Mouse (Mus musculus): Measurements from ENCODE around the gene Anapc11. TPM values are rescaled to one million over a fixed set of nuclear protein-coding genes. Genes with fewer than 3 reads are reported as not detected.

The Anapc11 gene
- polyA plus RNA-seq, 1 experiment from 2014 or later, result 171 TPM

DNA sequence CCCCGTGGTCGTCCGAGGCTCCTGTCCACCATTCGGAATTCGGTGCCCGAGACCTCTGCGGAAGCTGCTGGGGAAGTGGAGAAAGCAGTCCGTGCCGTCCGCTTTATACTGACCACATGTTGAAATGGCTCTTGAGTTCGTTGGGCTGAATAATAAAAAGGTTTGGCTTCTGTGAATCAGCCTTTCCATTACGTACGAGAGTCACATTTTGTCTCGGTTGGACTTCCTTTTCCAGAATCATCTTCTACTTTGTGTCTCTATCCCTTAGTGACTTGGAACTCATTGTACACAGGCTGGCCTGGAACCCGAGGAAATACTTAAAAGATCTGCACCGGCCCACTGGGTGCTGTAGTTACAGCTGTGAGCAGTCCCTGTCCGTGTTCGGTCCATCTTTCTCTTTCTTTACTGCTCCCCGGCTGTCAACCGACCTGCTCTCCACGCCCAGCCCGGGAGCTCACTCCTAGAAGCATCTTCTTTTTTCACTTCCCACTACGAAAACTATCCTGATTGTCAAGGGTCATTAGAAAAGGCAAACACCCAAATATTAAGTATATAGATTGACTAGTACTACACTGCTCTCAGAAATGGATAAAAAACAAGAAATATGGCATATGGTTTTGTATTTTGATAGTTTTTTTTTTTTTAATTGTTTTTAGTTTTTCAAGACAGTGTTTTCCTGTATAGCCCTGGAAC lies 24.5 kb upstream of the Anapc11 start:
- Histone ChIP-seq H3K9ac (ENCODE audit: low read depth, low read length) (peak overlapping the region; percentile 96), H3K4me3 (ENCODE audit: low read length) (peak overlapping the region; percentile 81), H3K27ac (ENCODE audit: low read length) (peak overlapping the region; percentile 98), H3K4me2 (ENCODE audit: low read depth, low read length) (peak overlapping the region; percentile 71), H3K4me1 (ENCODE audit: control insufficient read depth, insufficient read depth, low read length) (peaks cover 44% of the 10 kb centered on the region), H3K9me3 (ENCODE audit: control insufficient read depth, low read length) (no peaks in the 10 kb centered on the region), H3K27me3 (replicated peaks; ENCODE audit: control insufficient read depth, insufficient read depth, low read length) (no peaks in the 10 kb centered on the region), H3K36me3 (ENCODE audit: control insufficient read depth, insufficient read depth, low read length) (peaks cover 26% of the 10 kb centered on the region)
- ATAC-seq, result no peak
- WGBS, result under 1% methylated on average over 23 of the region's 23 CpGs

DNA sequence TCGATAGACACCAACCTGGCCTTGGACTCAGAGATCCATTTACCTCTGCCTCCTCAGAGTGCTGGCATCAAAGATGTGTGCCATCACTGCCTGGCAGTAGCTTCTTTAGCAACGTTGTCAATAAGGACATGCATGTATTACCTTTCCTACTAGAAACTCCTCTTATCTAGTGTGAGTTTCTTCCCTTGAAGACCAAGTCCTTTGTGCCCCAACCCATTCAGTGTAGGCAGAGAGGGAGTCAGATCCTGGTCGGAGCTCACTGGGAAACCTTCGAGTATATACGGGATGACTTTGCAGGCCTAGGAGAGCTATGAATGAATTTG lies 24.0 kb upstream of the Anapc11 start:
- peaks cover 50% of the 10 kb centered on the region for H3K4me1 ChIP-seq (ENCODE audit: control insufficient read depth, insufficient read depth, low read length)
- no peaks in the 10 kb centered on the region for H3K9me3 ChIP-seq (ENCODE audit: control insufficient read depth, low read length)
- H3K4me2 ChIP-seq (ENCODE audit: low read depth, low read length), result peak overlapping the region; percentile 71
- peaks cover 31% of the 10 kb centered on the region for H3K36me3 ChIP-seq (ENCODE audit: control insufficient read depth, insufficient read depth, low read length)
- peak overlapping the region; percentile 55 for H3K27ac ChIP-seq (ENCODE audit: low read length)
- WGBS, result 38% methylated on average over 5 of the region's 5 CpGs
- H3K27me3 ChIP-seq (replicated peaks; ENCODE audit: control insufficient read depth, insufficient read depth, low read length), result no peaks in the 10 kb centered on the region
- no peak for ATAC-seq
- H3K4me3 ChIP-seq (ENCODE audit: low read length), result peak overlapping the region; percentile 81
- peak overlapping the region; percentile 96 for H3K9ac ChIP-seq (ENCODE audit: low read depth, low read length)

DNA sequence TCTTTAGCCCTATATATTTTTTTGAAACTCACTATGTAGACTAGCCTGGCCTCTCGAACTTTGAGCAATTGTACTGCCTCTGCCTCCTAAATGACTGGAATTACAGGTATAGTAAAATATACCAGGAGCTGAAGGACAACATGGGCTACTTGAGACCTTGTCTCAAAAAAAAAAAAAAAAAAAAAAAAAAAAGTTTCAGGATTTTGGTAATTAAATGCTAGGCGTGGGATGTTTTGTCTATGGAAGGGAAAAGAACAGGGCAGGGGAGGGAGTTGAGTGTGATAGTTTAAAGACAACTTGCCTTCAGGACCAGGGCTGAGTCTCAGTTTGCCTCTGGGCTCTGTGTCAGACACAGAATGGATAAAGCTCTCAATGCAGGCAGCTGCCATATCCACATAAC lies 23.2 kb upstream of the Anapc11 start:
- Histone ChIP-seq H3K4me3 (ENCODE audit: low read length) (no peak overlapping the region), H3K36me3 (ENCODE audit: control insufficient read depth, insufficient read depth, low read length) (peaks cover 30% of the 10 kb centered on the region), H3K27me3 (replicated peaks; ENCODE audit: control insufficient read depth, insufficient read depth, low read length) (no peaks in the 10 kb centered on the region), H3K4me2 (ENCODE audit: low read depth, low read length) (no peak overlapping the region), H3K9ac (ENCODE audit: low read depth, low read length) (peak overlapping the region; percentile 96; the same call in 1 of the 2 replicates), H3K4me1 (ENCODE audit: control insufficient read depth, insufficient read depth, low read length) (peaks cover 58% of the 10 kb centered on the region), H3K27ac (ENCODE audit: low read length) (no peak overlapping the region; the same call in 1 of the 2 replicates), H3K9me3 (ENCODE audit: control insufficient read depth, low read length) (no peaks in the 10 kb centered on the region)
- WGBS, result 79% methylated on average over 2 of the region's 2 CpGs
- no peak for ATAC-seq

DNA sequence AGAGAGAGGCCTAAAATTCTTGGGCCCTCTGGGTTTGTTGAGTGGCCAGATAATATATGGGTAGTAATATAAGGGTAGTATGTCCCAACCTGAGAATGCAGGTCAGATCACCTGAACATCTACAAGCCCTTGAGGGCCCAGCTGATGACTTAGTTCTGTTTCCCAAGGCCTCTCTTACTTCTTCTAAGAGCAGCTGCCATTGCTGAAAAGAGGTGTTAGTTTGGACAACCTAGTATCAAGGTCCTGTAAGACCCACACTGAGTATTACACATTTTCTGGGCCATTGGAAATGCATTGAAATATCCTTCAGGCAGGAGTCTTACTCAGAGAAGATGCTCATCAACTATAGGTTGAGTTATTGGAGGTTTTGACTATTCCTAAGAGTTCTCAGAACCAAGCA lies 22.3 kb upstream of the Anapc11 start:
- Histone ChIP-seq H3K4me1 (ENCODE audit: control insufficient read depth, insufficient read depth, low read length) (peaks cover 55% of the 10 kb centered on the region), H3K27me3 (replicated peaks; ENCODE audit: control insufficient read depth, insufficient read depth, low read length) (no peaks in the 10 kb centered on the region), H3K4me2 (ENCODE audit: low read depth, low read length) (0 out of 2 replicates have a peak overlapping the region, but pooled peaks have one; percentile 30), H3K36me3 (ENCODE audit: control insufficient read depth, insufficient read depth, low read length) (peaks cover 23% of the 10 kb centered on the region), H3K9ac (ENCODE audit: low read depth, low read length) (peak overlapping the region; percentile 40; the same call in 1 of the 2 replicates), H3K9me3 (ENCODE audit: control insufficient read depth, low read length) (no peaks in the 10 kb centered on the region), H3K4me3 (ENCODE audit: low read length) (no peak overlapping the region), H3K27ac (ENCODE audit: low read length) (peak overlapping the region; percentile 94)
- ATAC-seq, result no peak

DNA sequence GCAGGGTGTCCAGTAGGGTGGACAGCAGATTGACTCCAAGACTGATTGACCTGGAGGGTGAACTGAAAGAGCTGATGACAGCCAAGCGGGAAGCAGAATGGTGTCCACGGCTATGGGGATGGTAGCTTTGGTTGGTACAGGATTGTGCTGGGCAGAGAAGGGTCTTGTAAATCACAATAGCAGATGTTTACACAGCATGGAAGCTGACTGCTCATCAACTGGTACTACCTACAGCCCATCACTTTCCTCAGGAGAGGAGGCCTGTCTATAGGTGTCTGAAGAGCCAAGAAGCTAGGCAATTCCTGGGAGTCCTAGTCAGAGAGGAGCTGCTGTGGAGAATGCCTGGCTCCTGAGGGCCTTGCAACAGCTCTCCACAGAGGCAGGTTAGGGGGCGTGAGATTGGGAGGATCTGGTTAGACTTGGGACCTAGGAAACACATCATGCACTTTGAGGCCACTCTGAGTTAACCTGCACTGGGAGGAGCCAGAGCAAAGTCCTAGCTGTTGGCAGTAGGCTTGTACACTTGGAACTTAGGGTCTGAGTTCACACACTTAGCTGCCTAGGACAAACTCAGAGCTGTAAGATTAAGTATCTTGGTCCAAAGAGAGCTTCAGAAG lies 21.7 kb upstream of the Anapc11 start:
- H3K4me3 ChIP-seq (ENCODE audit: low read length), result peak overlapping the region; percentile 23
- peaks cover 50% of the 10 kb centered on the region for H3K4me1 ChIP-seq (ENCODE audit: control insufficient read depth, insufficient read depth, low read length)
- H3K4me2 ChIP-seq (ENCODE audit: low read depth, low read length), result peak overlapping the region; percentile 44
- 73% methylated on average over 3 of the region's 3 CpGs for WGBS
- ATAC-seq, result peak; percentile 24
- H3K27ac ChIP-seq (ENCODE audit: low read length), result peak overlapping the region; percentile 96
- no peaks in the 10 kb centered on the region for H3K9me3 ChIP-seq (ENCODE audit: control insufficient read depth, low read length)
- H3K27me3 ChIP-seq (replicated peaks; ENCODE audit: control insufficient read depth, insufficient read depth, low read length), result no peaks in the 10 kb centered on the region
- H3K36me3 ChIP-seq (ENCODE audit: control insufficient read depth, insufficient read depth, low read length), result peaks cover 20% of the 10 kb centered on the region
- peak overlapping the region; percentile 50 for H3K9ac ChIP-seq (ENCODE audit: low read depth, low read length)

DNA sequence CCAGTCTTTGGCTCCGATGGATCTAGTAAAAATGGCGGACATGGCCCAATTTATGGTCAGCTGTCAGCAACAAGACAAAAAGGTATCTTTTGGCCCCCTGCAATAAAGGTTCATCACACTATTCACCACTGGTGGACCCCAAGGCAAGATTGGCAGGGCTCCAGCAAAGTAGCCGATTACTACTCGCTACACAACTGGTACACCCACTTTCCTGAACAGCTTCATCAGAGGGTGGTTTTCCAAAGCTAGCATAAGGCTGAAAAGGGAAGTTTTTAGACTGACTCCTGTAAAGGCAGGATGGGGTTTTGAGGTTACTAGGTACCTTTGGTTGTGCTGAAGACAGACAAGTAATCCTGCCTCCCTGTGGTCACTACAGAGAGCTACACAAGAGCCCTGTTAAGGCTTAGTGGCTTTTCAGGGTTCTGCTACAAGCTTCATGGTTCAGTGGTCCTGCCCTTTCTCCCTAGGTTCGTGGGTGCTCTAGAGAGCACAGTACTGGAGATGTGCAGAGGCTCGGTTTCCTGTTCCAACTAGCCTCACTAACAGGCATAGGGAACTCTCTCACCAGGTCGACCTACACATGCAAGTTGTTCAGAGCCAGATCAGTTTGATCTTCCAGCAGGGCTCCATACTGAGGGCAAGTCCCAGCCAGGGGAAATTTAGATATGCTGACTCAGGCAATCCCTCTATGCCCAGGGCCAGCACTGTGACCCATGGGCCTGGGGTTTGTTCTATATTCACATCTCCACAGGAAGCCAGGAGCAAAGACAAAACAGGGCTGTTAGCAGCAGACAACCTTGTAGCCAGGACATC lies 20.8 kb upstream of the Anapc11 start:
- H3K4me3 ChIP-seq (ENCODE audit: low read length), result peak overlapping the region; percentile 23; the same call in 1 of the 2 replicates
- H3K27ac ChIP-seq (ENCODE audit: low read length), result peak overlapping the region; percentile 96
- peak overlapping the region; percentile 44 for H3K4me2 ChIP-seq (ENCODE audit: low read depth, low read length)
- H3K4me1 ChIP-seq (ENCODE audit: control insufficient read depth, insufficient read depth, low read length), result peaks cover 50% of the 10 kb centered on the region
- ATAC-seq, result no peak
- no peaks in the 10 kb centered on the region for H3K27me3 ChIP-seq (replicated peaks; ENCODE audit: control insufficient read depth, insufficient read depth, low read length)
- WGBS, result 84% methylated on average over 7 of the region's 7 CpGs
- no peaks in the 10 kb centered on the region for H3K9me3 ChIP-seq (ENCODE audit: control insufficient read depth, low read length)
- peak overlapping the region; percentile 50; the same call in 1 of the 2 replicates for H3K9ac ChIP-seq (ENCODE audit: low read depth, low read length)
- peaks cover 20% of the 10 kb centered on the region for H3K36me3 ChIP-seq (ENCODE audit: control insufficient read depth, insufficient read depth, low read length)

DNA sequence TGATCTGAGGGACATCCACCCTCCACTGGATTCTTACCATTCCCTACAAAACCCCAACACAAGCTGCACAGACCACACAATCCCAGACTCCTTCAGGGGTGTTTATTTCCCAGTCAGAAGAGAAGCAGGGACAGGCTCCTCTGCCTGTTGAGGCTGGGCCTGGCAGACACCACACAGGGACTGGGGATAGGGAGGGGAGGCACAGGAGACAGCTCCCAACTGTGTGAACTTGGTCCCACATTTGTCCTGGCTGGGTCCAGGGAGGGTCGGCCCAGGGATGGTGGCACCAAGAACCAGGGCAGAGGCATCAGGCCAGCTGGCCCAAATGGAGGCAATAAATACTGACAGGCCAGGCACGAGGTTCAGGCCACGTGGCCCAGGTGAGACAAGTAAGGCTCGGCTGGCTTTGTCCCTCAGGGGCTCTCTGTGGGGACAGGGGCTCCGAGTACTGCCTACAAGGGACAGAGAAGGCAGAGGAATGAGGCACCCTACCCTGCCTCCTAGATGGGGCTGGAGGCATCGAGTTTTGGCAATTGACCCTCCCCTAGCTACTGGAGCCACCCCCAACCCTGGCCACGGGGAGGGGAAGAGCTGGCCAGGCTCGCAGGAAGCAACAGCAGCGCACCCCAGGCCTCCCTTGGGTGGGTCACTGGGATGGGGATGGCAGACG lies 20.1 kb upstream of the Anapc11 start:
- peak overlapping the region; percentile 45; the same call in 1 of the 2 replicates for H3K9ac ChIP-seq (ENCODE audit: low read depth, low read length)
- H3K4me2 ChIP-seq (ENCODE audit: low read depth, low read length), result no peak overlapping the region
- peak overlapping the region; percentile 96 for H3K27ac ChIP-seq (ENCODE audit: low read length)
- no peaks in the 10 kb centered on the region for H3K9me3 ChIP-seq (ENCODE audit: control insufficient read depth, low read length)
- ATAC-seq, result no peak
- H3K4me3 ChIP-seq (ENCODE audit: low read length), result no peak overlapping the region
- H3K36me3 ChIP-seq (ENCODE audit: control insufficient read depth, insufficient read depth, low read length), result peaks cover 20% of the 10 kb centered on the region
- peaks cover 50% of the 10 kb centered on the region for H3K4me1 ChIP-seq (ENCODE audit: control insufficient read depth, insufficient read depth, low read length)
- WGBS, result 77% methylated on average over 10 of the region's 10 CpGs
- H3K27me3 ChIP-seq (replicated peaks; ENCODE audit: control insufficient read depth, insufficient read depth, low read length), result no peaks in the 10 kb centered on the region

DNA sequence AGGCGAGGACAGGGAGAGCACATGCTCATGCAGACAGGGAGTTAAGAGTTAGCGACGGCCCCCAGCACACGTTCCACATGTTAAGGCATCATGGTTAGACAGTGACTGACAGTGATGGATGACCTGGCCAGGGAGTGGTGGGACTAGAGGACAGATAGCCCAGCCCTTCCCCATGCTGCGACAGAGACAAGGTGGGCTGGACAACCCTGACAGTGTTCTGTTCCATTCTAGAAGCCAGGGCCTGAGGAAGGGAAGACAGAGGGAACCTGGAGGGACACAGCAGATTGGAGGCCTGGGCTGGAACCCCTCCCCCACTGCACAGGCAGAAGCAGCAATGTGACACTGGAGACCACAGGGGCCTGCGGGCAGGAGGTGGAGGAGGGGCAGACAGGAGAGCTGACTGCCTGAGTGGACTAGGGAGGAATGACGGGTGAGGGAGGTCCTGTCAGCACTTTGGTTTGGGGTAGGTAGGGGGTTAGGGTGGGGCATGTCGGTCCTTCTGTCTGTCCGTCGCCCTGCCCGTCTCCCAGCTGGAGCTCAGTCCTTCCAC lies 19.5 kb upstream of the Anapc11 start:
- Histone ChIP-seq H3K4me3 (ENCODE audit: low read length) (no peak overlapping the region), H3K9ac (ENCODE audit: low read depth, low read length) (peak overlapping the region; percentile 94; the same call in 1 of the 2 replicates), H3K27me3 (replicated peaks; ENCODE audit: control insufficient read depth, insufficient read depth, low read length) (no peaks in the 10 kb centered on the region), H3K4me1 (ENCODE audit: control insufficient read depth, insufficient read depth, low read length) (peaks cover 50% of the 10 kb centered on the region), H3K4me2 (ENCODE audit: low read depth, low read length) (no peak overlapping the region), H3K27ac (ENCODE audit: low read length) (peak overlapping the region; percentile 96), H3K9me3 (ENCODE audit: control insufficient read depth, low read length) (no peaks in the 10 kb centered on the region), H3K36me3 (ENCODE audit: control insufficient read depth, insufficient read depth, low read length) (peaks cover 21% of the 10 kb centered on the region)
- ATAC-seq, result no peak
- 81% methylated on average over 11 of the region's 11 CpGs for WGBS
